Mouse (Mus musculus) yolk sac, embryonic 10.5 days (tissue): Measurements from ENCODE around the gene Btf3l4.

ENCODE experiments used
- DNase-seq: peaks from one replicate; pipeline ENCODE4 v3.0.0-alpha.2; 2017; ENCODE audit warnings: low spot score

The Btf3l4 gene

GRCm38 (mm10) chr4:108832916-108833827, at the start of gene Btf3l4:
Gene Btf3l4 (minus strand): TSS chr4:108833614.
- peak; percentile 96 for DNase-seq

GRCm38 (mm10) chr4:108878963-108879822, 45.8 kb upstream of the Btf3l4 start, which contains the start of gene Rab3b:
Gene Rab3b (plus strand): TSS chr4:108879063.
- peak; percentile 77 for DNase-seq

GRCm38 (mm10) chr4:108877901-108878300, 44.5 kb upstream of the Btf3l4 start:
- DNase-seq, result no peak

GRCm38 (mm10) chr4:108873746-108874145, 40.3 kb upstream of the Btf3l4 start:
- DNase-seq, result no peak

- peak; percentile 79 for DNase-seq
Observed at GRCm38 (mm10) chr4:108869730-108870374, 36.4 kb upstream of the Btf3l4 start.

- DNase-seq, result no peak
Observed at GRCm38 (mm10) chr4:108866806-108867205, 33.4 kb upstream of the Btf3l4 start.

- no peak for DNase-seq
Observed at GRCm38 (mm10) chr4:108848505-108848848, 15.1 kb upstream of the Btf3l4 start, which contains the start of gene A730015C16Rik. Gene A730015C16Rik (minus strand): TSS chr4:108848619.

- DNase-seq, result peak; percentile 86
Observed at GRCm38 (mm10) chr4:108847715-108848504, 14.5 kb upstream of the Btf3l4 start, which contains the start of gene Kti12. Gene Kti12 (plus strand): TSS chr4:108847785.

GRCm38 (mm10) chr4:108845824-108846569, 12.6 kb upstream of the Btf3l4 start:
- DNase-seq, result no peak

- DNase-seq, result no peak
Observed at GRCm38 (mm10) chr4:108843336-108843735, 9.9 kb upstream of the Btf3l4 start.

GRCm38 (mm10) chr4:108841920-108842578, 8.6 kb upstream of the Btf3l4 start:
- peak; percentile 69 for DNase-seq

GRCm38 (mm10) chr4:108838031-108838430, 4.6 kb upstream of the Btf3l4 start:
- no peak for DNase-seq

GRCm38 (mm10) chr4:108835496-108835895, 2.1 kb upstream of the Btf3l4 start:
- DNase-seq, result no peak

GRCm38 (mm10) chr4:108834971-108835311, 1.5 kb upstream of the Btf3l4 start:
- no peak for DNase-seq

- DNase-seq, result peak; percentile 93
Observed at GRCm38 (mm10) chr4:108834115-108834970, 929 bp upstream of the Btf3l4 start, which contains the start of gene Txndc12. Gene Txndc12 (plus strand): TSS chr4:108834601.

- no peak for DNase-seq
Observed at GRCm38 (mm10) chr4:108833828-108834114, 357 bp upstream of the Btf3l4 start.

- DNase-seq, result no peak
Observed at GRCm38 (mm10) chr4:108830698-108831097, 2.7 kb downstream of the Btf3l4 start.

GRCm38 (mm10) chr4:108826643-108827042, 6.8 kb downstream of the Btf3l4 start:
- DNase-seq, result no peak

- no peak for DNase-seq
Observed at GRCm38 (mm10) chr4:108826096-108826495, 7.3 kb downstream of the Btf3l4 start.
